Mouse (Mus musculus) limb, embryonic 10.5 days (tissue): ENCODE data around the gene Mrfap1. TPM values are rescaled to one million over a fixed set of nuclear protein-coding genes. Genes with fewer than 3 reads are reported as not detected.
"Not testable (repeated sequence)": the region's sequence is repeated elsewhere in the genome, so short reads cannot be mapped to it uniquely, and the experiment has no call there.

ENCODE experiments used
- DNase-seq: peaks from one replicate; pipeline ENCODE4 v3.0.0-alpha.2; 2017; ENCODE audit warnings: low spot score
- H3K27ac ChIP-seq: fragments of 300-500 bp; sonication (generic); 2 replicates; pipeline ENCODE4 v1.5.1; 2016; ENCODE audit warnings: mild to moderate bottlenecking
- H3K27me3 ChIP-seq: fragments of 300-500 bp; sonication (generic); 2 replicates; pipeline ENCODE4 v1.6.1; 2016; ENCODE audit warnings: low read depth, mild to moderate bottlenecking; ENCODE audit not compliant: poor library complexity, severe bottlenecking
- H3K36me3 ChIP-seq: fragments of 300-500 bp; sonication (generic); 2 replicates; pipeline ENCODE4 v1.6.1; 2016; ENCODE audit warnings: mild to moderate bottlenecking, moderate library complexity
- H3K4me1 ChIP-seq: fragments of 300-500 bp; sonication (generic); 2 replicates; pipeline ENCODE4 v1.6.1; 2016
- H3K4me3 ChIP-seq: fragments of 300-500 bp; sonication (generic); 2 replicates; pipeline ENCODE4 v1.5.1; 2016; ENCODE audit warnings: mild to moderate bottlenecking, moderate library complexity
- H3K9me3 ChIP-seq: fragments of 300-500 bp; sonication (generic); replicated peaks from 2 replicates; pipeline ENCODE4 v1.6.1; 2016; ENCODE audit warnings: mild to moderate bottlenecking
- WGBS: fragments of 180-500 bp; shearing (Covaris S2); methylation state at CpG from one replicate; pipeline ENCODE4 v1.1.7; 2016; 5-methylcytosine and 5-hydroxymethylcytosine counted together
- polyA plus RNA-seq: library from polyadenylated mRNA; unstranded; fragments of >200 nt; fragmentation: Nextera tagmentation; extraction: Ambion mirVana; gene quantifications from 2 replicates; pipeline ENCODE4 v1.2.1, GENCODE M21; 2016

The Mrfap1 gene
- 517 and 533 TPM in 2 replicates for polyA plus RNA-seq

DNA sequence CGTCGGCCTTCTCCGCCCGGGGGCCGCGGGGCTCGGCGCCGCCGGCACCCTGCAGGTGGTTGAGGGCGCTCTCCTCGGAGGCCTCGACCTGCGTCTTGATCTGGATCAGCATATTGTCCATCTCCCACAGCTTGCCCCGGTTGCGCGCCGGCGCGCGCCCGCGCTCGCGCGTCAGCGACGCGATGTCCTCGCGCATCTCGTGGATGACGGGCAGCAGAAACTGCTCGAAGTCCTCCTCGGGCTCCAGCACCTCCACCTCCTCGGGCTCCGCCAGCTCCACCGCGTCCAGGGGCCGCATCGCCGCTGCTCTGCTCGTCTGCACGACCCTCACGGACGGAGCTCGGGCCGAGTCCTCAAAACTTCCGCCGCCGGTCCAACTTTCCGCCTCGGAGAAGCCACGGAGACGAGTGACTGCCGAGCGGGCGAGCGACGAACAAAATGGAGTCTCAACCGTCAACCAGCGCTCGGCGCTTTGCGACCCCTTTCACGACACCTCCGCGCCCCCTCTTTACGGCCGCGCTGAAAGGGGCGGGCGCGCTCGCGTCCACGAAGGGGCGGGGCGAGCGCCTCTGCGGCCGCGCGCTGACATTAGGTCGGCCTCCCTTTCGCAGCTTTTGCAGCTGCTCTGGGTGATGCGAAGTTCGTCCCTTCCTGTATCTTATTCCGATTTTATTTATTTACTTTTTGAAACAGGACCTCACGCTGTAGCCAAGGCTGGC, at the start of gene Mrfap1:
Mrfap1 (minus strand) TSS at position 477 of the 719 bp plus-strand sequence.
- H3K4me1 ChIP-seq, H3K9me3 ChIP-seq, H3K27me3 ChIP-seq: not testable (repeated sequence)
- peak; percentile 97 for DNase-seq
- peak within 1 kb of the TSS; percentile 83 for H3K4me3 ChIP-seq
- H3K27ac ChIP-seq: peak within 1 kb of the TSS; percentile 92
- H3K36me3 ChIP-seq: peaks cover 23% of the 10 kb centered on the region
- WGBS: under 1% methylated on average over 90 of the region's 90 CpGs

- no peaks in the 10 kb centered on the region for H3K4me1 ChIP-seq
- no peak for DNase-seq
- no peaks in the 10 kb centered on the region for H3K9me3 ChIP-seq
- H3K36me3 ChIP-seq: no peaks in the 10 kb centered on the region
- no peak overlapping the region for H3K4me3 ChIP-seq
- no peaks in the 10 kb centered on the region for H3K27me3 ChIP-seq
- WGBS: 67% methylated on average over 10 of the region's 10 CpGs
- H3K27ac ChIP-seq: no peak overlapping the region
Measured at GRCm38 (mm10) chr5:36844490-36844889, 47.9 kb upstream of the Mrfap1 start.

GRCm38 (mm10) chr5:36841701-36842100, 45.1 kb upstream of the Mrfap1 start:
- 76% methylated on average over 1 of the region's 1 CpGs for WGBS
- H3K27ac ChIP-seq: no peak overlapping the region
- no peaks in the 10 kb centered on the region for H3K9me3 ChIP-seq
- no peaks in the 10 kb centered on the region for H3K36me3 ChIP-seq
- H3K4me1 ChIP-seq: no peaks in the 10 kb centered on the region
- H3K27me3 ChIP-seq: no peaks in the 10 kb centered on the region
- no peak overlapping the region for H3K4me3 ChIP-seq
- DNase-seq: no peak

DNA sequence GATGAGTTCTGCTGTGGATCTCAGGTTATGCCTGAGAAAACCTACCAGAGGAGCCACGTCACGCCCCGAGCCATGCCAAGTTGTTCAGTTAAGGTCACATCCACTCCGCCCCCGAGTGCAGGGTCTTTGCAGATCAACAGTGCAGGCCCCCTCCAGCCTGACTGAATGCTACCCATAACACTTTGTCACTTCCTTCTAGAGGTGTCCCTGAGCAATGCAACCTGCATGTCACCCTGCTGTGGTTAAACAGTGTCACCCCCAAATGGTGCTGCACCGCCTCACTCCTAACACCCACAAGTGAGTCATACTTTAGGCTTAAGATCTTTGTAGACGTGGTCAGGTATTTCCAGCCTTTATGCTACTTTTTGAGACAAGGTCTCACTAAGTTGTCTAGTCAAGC, 43.5 kb upstream of the Mrfap1 start:
- no peaks in the 10 kb centered on the region for H3K9me3 ChIP-seq
- WGBS: 81% methylated on average over 7 of the region's 7 CpGs
- no peaks in the 10 kb centered on the region for H3K27me3 ChIP-seq
- no peak overlapping the region for H3K4me3 ChIP-seq
- H3K27ac ChIP-seq: no peak overlapping the region
- H3K4me1 ChIP-seq: no peaks in the 10 kb centered on the region
- H3K36me3 ChIP-seq: no peaks in the 10 kb centered on the region
- DNase-seq: no peak

- DNase-seq: no peak
- Histone ChIP-seq H3K27ac (no peak overlapping the region), H3K4me3 (no peak overlapping the region), H3K9me3 (no peaks in the 10 kb centered on the region), H3K36me3 (no peaks in the 10 kb centered on the region), H3K27me3 (no peaks in the 10 kb centered on the region), H3K4me1 (no peaks in the 10 kb centered on the region)
- WGBS: 57% methylated on average over 8 of the region's 8 CpGs
Measured at GRCm38 (mm10) chr5:36839602-36840001, 43.0 kb upstream of the Mrfap1 start.

- Histone ChIP-seq H3K4me1 (no peaks in the 10 kb centered on the region), H3K27ac (no peak overlapping the region), H3K9me3 (no peaks in the 10 kb centered on the region), H3K4me3 (no peak overlapping the region), H3K27me3 (no peaks in the 10 kb centered on the region), H3K36me3 (no peaks in the 10 kb centered on the region)
- no peak for DNase-seq
- WGBS: 89% methylated on average over 2 of the region's 2 CpGs
Measured at GRCm38 (mm10) chr5:36839032-36839431, 42.5 kb upstream of the Mrfap1 start.

DNA sequence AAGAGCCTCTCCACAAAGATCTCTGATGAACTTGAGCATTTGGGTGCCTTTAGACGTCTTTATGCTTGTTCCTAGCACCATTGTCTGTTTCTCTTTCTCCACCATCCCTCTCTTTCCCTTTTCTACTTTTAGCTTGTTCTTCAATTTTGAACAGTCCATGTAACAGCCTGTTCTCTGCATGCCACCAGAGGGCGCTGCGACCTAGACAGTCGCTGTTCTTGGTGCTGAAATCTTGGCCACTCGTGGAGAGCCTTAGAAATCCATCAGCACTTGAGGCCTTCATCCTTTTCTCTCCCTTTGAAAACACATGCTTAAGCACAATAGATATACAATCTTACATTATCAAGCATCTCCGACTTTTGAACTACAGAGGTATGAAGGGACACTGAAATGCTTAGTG, 39.4 kb upstream of the Mrfap1 start:
- Histone ChIP-seq H3K4me3 (no peak overlapping the region), H3K9me3 (no peaks in the 10 kb centered on the region), H3K27me3 (no peaks in the 10 kb centered on the region), H3K4me1 (peaks cover 1% of the 10 kb centered on the region; the same call in 1 of the 2 replicates), H3K36me3 (no peaks in the 10 kb centered on the region), H3K27ac (no peak overlapping the region)
- WGBS: 3% methylated on average over 6 of the region's 6 CpGs
- DNase-seq: peak; percentile 90

- Histone ChIP-seq H3K27ac (no peak overlapping the region), H3K36me3 (no peaks in the 10 kb centered on the region), H3K4me1 (peaks cover 16% of the 10 kb centered on the region), H3K27me3 (no peaks in the 10 kb centered on the region), H3K4me3 (no peak overlapping the region), H3K9me3 (no peaks in the 10 kb centered on the region)
- WGBS: 63% methylated on average over 7 of the region's 7 CpGs
- no peak for DNase-seq
Measured at GRCm38 (mm10) chr5:36831272-36831671, 34.7 kb upstream of the Mrfap1 start.

- H3K4me1 ChIP-seq: peaks cover 16% of the 10 kb centered on the region
- no peaks in the 10 kb centered on the region for H3K27me3 ChIP-seq
- peak; percentile 96 for DNase-seq
- peak within 1 kb of the TSS; percentile 73 for H3K4me3 ChIP-seq
- 4% methylated on average over 46 of the region's 46 CpGs for WGBS
- no peaks in the 10 kb centered on the region for H3K36me3 ChIP-seq
- H3K27ac ChIP-seq: peak within 1 kb of the TSS; percentile 82
- H3K9me3 ChIP-seq: no peaks in the 10 kb centered on the region
Measured at GRCm38 (mm10) chr5:36829913-36830879, 33.6 kb upstream of the Mrfap1 start, which contains the start of gene Man2b2. Gene Man2b2, minus strand, starts transcription at chr5:36830653.

- WGBS: 84% methylated on average over 4 of the region's 4 CpGs
- H3K4me1 ChIP-seq: peaks cover 16% of the 10 kb centered on the region
- no peaks in the 10 kb centered on the region for H3K27me3 ChIP-seq
- no peak for DNase-seq
- no peaks in the 10 kb centered on the region for H3K9me3 ChIP-seq
- no peaks in the 10 kb centered on the region for H3K36me3 ChIP-seq
- no peak overlapping the region for H3K27ac ChIP-seq
- H3K4me3 ChIP-seq: no peak overlapping the region
Measured at GRCm38 (mm10) chr5:36829098-36829497, 32.5 kb upstream of the Mrfap1 start.

DNA sequence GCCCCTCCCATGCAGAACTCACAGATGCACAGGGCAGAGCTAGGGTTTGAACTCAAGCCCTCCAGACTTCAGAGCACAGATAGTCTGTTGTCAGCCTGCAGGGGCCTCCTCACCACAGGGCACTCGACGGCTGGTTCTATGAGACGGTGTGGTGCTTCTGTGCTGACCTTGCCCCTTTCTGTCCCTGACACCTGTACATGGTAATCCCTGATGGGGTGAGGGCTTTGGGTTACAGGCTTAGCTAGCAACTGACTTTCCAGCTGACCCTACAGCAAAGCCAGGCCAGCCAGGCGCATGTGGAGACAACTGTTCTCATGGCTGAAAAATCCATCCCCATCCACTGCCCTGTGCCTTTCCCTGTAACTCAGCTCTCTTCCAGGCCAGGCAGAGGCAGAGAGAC, 26.3 kb upstream of the Mrfap1 start:
- Histone ChIP-seq H3K27ac (no peak overlapping the region), H3K36me3 (0 out of 2 replicates have a peak, but pooled peaks cover 4% of the 10 kb centered on the region), H3K9me3 (no peaks in the 10 kb centered on the region), H3K4me3 (no peak overlapping the region), H3K27me3 (no peaks in the 10 kb centered on the region), H3K4me1 (no peaks in the 10 kb centered on the region)
- DNase-seq: no peak
- WGBS: 88% methylated on average over 4 of the region's 4 CpGs

- H3K4me1 ChIP-seq: no peaks in the 10 kb centered on the region
- no peak overlapping the region for H3K27ac ChIP-seq
- no peaks in the 10 kb centered on the region for H3K27me3 ChIP-seq
- WGBS: 48% methylated on average over 6 of the region's 6 CpGs
- H3K36me3 ChIP-seq: 0 out of 2 replicates have a peak, but pooled peaks cover 4% of the 10 kb centered on the region
- DNase-seq: peak; percentile 74
- H3K4me3 ChIP-seq: no peak overlapping the region
- H3K9me3 ChIP-seq: no peaks in the 10 kb centered on the region
Measured at GRCm38 (mm10) chr5:36820142-36820541, 23.6 kb upstream of the Mrfap1 start.

GRCm38 (mm10) chr5:36819742-36820141, 23.2 kb upstream of the Mrfap1 start:
- no peak overlapping the region for H3K4me3 ChIP-seq
- DNase-seq: no peak
- WGBS: 84% methylated on average over 5 of the region's 5 CpGs
- no peaks in the 10 kb centered on the region for H3K4me1 ChIP-seq
- H3K27me3 ChIP-seq: no peaks in the 10 kb centered on the region
- H3K9me3 ChIP-seq: no peaks in the 10 kb centered on the region
- H3K36me3 ChIP-seq: 0 out of 2 replicates have a peak, but pooled peaks cover 4% of the 10 kb centered on the region
- no peak overlapping the region for H3K27ac ChIP-seq
